Mouse (Mus musculus): Measurements from ENCODE around the gene Csnk1g1.

Csnk1g1 gene

GRCm38 (mm10) chr9:66066791-66067190 lies 158.1 kb downstream of the Csnk1g1 start:
- in situ Hi-C loops (cut with MboI; ENCODE audit: unreplicated experiment in 2 of 2): no loop called here

DNA sequence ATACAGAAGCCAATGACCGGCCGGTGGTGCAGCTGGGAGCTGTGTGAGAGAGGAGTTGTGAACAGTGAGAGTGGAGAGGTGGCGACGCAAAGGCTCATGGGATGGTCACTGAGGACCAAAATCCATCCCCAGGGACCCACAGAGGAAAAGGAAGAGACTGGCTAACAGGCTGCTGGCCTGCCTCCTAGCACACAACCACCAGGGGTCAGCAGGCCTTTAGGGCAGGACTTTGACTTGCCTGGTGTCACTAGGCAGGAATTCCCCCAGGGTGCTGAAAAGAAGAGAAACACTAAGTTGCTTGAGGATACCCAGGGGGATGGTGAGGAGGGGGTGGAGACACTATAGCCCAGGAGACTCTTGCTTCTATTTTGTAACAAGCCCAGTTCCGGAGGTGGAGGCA lies 158.8 kb downstream of the Csnk1g1 start:
- in situ Hi-C loops (cut with MboI; ENCODE audit: unreplicated experiment in 2 of 2): no loop called here

GRCm38 (mm10) chr9:66068056-66068455 lies 159.3 kb downstream of the Csnk1g1 start:
- in situ Hi-C loops (cut with MboI; ENCODE audit: unreplicated experiment in 2 of 2): no loop called here

GRCm38 (mm10) chr9:66068971-66069391 lies 160.3 kb downstream of the Csnk1g1 start:
- in situ Hi-C loops (cut with MboI; ENCODE audit: unreplicated experiment in 2 of 2): no loop called here

DNA sequence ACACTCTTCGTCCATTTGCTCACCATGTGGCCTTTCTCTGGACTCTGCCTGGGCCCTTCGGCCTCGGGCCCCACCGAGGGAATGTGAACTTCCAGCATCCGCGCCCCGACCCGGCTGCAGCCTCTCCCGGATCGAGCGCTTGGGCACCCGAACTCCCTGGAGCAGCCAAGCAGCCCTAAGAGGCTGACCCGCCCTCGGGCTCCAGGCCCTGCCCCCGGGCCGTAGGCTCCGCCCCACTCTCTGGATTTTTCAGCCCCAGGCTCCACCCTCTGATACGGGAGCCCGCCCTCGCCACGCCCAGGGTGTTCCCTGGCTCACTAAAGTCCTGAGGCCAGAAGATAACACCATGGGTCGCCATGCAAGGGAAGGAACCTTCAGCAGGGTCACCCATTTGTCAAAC lies 160.9 kb downstream of the Csnk1g1 start, which contains the start of gene Snx22:
Snx22 (minus strand) TSS at position 137 of the 400 bp plus-strand sequence.
- in situ Hi-C loops (cut with MboI; ENCODE audit: unreplicated experiment in 2 of 2): no loop called here

GRCm38 (mm10) chr9:66070151-66070550 lies 161.4 kb downstream of the Csnk1g1 start:
- in situ Hi-C loops (cut with MboI; ENCODE audit: unreplicated experiment in 2 of 2): no loop called here

GRCm38 (mm10) chr9:66072754-66073153 lies 164.0 kb downstream of the Csnk1g1 start:
- in situ Hi-C loops (cut with MboI; ENCODE audit: unreplicated experiment in 2 of 2): no loop called here

GRCm38 (mm10) chr9:66078072-66078471 lies 169.3 kb downstream of the Csnk1g1 start:
- in situ Hi-C loops (cut with MboI; ENCODE audit: unreplicated experiment in 2 of 2): no loop called here

GRCm38 (mm10) chr9:66078493-66078892 lies 169.8 kb downstream of the Csnk1g1 start:
- in situ Hi-C loops (cut with MboI; ENCODE audit: unreplicated experiment in 2 of 2): no loop called here

GRCm38 (mm10) chr9:66080804-66081459 lies 172.2 kb downstream of the Csnk1g1 start:
- in situ Hi-C loops (cut with MboI; ENCODE audit: unreplicated experiment in 2 of 2): no loop called here

GRCm38 (mm10) chr9:66081999-66082398 lies 173.3 kb downstream of the Csnk1g1 start:
- in situ Hi-C loops (cut with MboI; ENCODE audit: unreplicated experiment in 2 of 2): no loop called here

GRCm38 (mm10) chr9:66084171-66084570 lies 175.4 kb downstream of the Csnk1g1 start:
- in situ Hi-C loops (cut with MboI; ENCODE audit: unreplicated experiment in 2 of 2): no loop called here

GRCm38 (mm10) chr9:66087062-66087461 lies 178.3 kb downstream of the Csnk1g1 start:
- in situ Hi-C loops (cut with MboI; ENCODE audit: unreplicated experiment in 2 of 2): no loop called here

GRCm38 (mm10) chr9:66088411-66088810 lies 179.7 kb downstream of the Csnk1g1 start:
- in situ Hi-C loops (cut with MboI; ENCODE audit: unreplicated experiment in 2 of 2): no loop called here

- in situ Hi-C loops (cut with MboI; ENCODE audit: unreplicated experiment in 2 of 2): no loop called here
These were observed 182.0 kb downstream of the Csnk1g1 start for GRCm38 (mm10) chr9:66090593-66091244.

DNA sequence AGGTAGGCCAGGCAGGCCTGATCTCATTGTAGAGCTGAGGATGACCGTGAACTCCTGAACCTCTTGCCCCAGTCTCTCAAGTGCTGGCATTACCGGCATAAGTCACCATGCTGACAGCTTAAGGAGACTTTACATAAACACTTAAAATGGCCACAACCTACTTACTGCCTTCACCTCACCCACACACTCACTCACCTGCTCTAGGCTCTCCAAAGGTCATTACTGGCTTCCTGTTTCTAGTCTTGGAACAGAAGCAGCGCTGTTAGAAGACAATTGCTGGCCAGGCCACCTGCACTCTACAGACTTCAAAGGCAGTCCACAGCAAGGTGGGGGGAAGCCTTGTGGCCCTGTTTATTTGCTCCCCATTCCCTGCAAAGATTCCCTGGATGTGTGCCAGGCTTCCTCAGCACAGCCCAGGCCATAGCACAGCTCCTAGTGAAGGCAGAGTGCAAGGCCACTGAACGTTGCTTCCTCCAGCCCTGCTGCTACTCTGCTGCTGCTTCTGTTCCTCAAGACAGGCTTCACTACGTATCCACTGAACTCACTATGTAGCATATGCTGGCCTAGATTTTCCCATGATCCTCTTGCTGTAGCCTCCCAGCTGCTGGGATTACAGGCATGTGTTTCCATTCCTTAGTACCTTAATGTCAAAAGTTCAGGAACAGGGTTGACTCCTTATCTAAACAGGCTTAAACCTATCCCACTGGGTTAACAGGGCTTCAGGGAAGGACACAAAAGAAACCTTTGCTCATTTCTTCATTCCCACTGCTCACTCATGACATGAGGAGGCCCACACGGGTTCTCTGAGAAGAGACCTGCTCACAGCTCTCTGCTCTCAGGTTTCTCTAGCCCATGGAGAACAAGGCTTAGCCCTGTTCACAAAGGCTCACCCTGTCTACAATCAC lies 182.9 kb downstream of the Csnk1g1 start:
- in situ Hi-C loops (cut with MboI; ENCODE audit: unreplicated experiment in 2 of 2): no loop called here

GRCm38 (mm10) chr9:66092664-66093063 lies 183.9 kb downstream of the Csnk1g1 start:
- in situ Hi-C loops (cut with MboI; ENCODE audit: unreplicated experiment in 2 of 2): no loop called here
